Mouse (Mus musculus) lung, embryonic 16.5 days (tissue): ENCODE measurements around the gene Aktip. TPM values are rescaled to one million over a fixed set of nuclear protein-coding genes. Genes with fewer than 3 reads are reported as not detected.
A peak's percentile ranks its signal among the peaks of the same experiment; 100 is the strongest.

ENCODE experiments used
- ATAC-seq: fragments of 200-750 bp; cut with Nextera tagmentation; 2 replicates; pipeline ENCODE4 v1.8.0; 2017; ENCODE audit warnings: low read depth, mild to moderate bottlenecking, moderate library complexity
- H3K27ac ChIP-seq: fragments of 300-500 bp; sonication (generic); 2 replicates; pipeline ENCODE4 v1.5.1; 2014; ENCODE audit warnings: mild to moderate bottlenecking, control low read depth, low read length
- H3K27me3 ChIP-seq: fragments of 300-500 bp; sonication (generic); 2 replicates; pipeline ENCODE4 v1.6.1; 2014; ENCODE audit warnings: low read depth, low read length, mixed read lengths; ENCODE audit not compliant: control insufficient read depth, insufficient read depth
- H3K36me3 ChIP-seq: fragments of 300-500 bp; sonication (generic); 2 replicates; pipeline ENCODE4 v1.6.1; 2014; ENCODE audit warnings: low read length; ENCODE audit not compliant: control insufficient read depth, insufficient read depth
- H3K4me1 ChIP-seq: fragments of 300-500 bp; sonication (generic); replicated peaks from 2 replicates; pipeline ENCODE4 v1.6.1; 2014; ENCODE audit warnings: low read length, mixed read lengths; ENCODE audit not compliant: control insufficient read depth, insufficient read depth
- H3K4me2 ChIP-seq: fragments of 300-500 bp; sonication (generic); 2 replicates; pipeline ENCODE4 v1.6.1; 2014; ENCODE audit warnings: low read depth, low read length, control low read depth
- H3K4me3 ChIP-seq: fragments of 300-500 bp; sonication (generic); 2 replicates; pipeline ENCODE4 v1.5.1; 2014; ENCODE audit warnings: mild to moderate bottlenecking, low read length, control low read depth
- H3K9ac ChIP-seq: fragments of 300-500 bp; sonication (generic); 2 replicates; pipeline ENCODE4 v1.6.1; 2014; ENCODE audit warnings: low read length, control low read depth
- H3K9me3 ChIP-seq: fragments of 300-500 bp; sonication (generic); 2 replicates; pipeline ENCODE4 v1.6.1; 2016; ENCODE audit warnings: low read length; ENCODE audit not compliant: control insufficient read depth
- WGBS: fragments of 180-500 bp; shearing (Covaris S2); extraction: QIAGEN DNeasy Blood & Tissue Kit; methylation state at CpG from one replicate; pipeline ENCODE4 v1.1.7; 2014; 5-methylcytosine and 5-hydroxymethylcytosine counted together
- polyA plus RNA-seq: library from polyadenylated mRNA; unstranded; fragments of >200 nt; fragmentation: Nextera tagmentation; extraction: Ambion mirVana; gene quantifications from 2 replicates; pipeline ENCODE4 v1.2.1, GENCODE M21; 2015

The Aktip gene
- polyA plus RNA-seq, 1 experiment from 2014 or later = 76.9 TPM

DNA sequence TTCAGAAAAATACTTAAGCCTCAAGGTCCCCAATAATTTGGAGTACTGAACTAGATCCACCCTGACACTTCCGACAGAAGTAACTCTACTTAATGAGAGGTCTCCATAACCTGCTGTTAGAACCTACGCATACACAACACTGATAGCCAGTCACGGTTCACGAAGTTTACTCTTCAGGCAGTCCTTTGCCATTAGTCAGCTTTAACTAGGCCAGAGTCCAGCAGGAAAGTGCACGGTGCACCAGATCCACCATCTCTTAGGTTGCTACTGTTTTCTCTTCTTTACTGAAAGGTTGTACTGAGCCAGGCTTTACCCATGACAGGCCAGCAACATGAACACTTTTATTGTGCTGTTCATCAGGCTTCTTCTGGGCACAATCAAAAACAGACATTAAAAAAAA is 75.5 kb downstream of the Aktip start:
- H3K4me2 ChIP-seq = no peak overlapping the region
- no peak overlapping the region for H3K9ac ChIP-seq
- no peak overlapping the region for H3K27ac ChIP-seq
- no peaks in the 10 kb centered on the region for H3K4me1 ChIP-seq
- ATAC-seq = no peak
- no peaks in the 10 kb centered on the region for H3K27me3 ChIP-seq
- H3K9me3 ChIP-seq = no peaks in the 10 kb centered on the region
- WGBS = 89% methylated on average over 5 of the region's 5 CpGs
- no peak overlapping the region for H3K4me3 ChIP-seq
- H3K36me3 ChIP-seq = peaks cover 61% of the 10 kb centered on the region

DNA sequence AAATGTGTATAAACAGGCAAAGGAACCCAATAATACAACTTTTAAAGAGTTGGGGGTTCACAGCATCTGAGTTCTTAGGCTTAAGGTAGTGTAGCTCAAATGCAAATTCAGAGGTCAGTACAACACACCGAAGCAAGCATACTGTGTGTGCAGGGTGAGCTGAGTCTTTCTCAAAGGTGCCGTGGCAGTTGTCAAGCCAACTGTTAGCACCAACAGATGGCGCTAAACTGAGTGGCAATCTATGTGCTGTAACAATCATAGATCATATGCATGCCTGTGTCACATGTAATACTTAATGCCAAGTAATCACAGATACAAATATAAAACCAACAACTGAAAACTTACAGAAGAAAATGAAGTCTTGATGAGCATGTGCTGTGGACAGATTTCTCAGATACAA is 81.6 kb downstream of the Aktip start:
- Histone ChIP-seq H3K4me1 (no peaks in the 10 kb centered on the region), H3K9me3 (no peaks in the 10 kb centered on the region), H3K36me3 (peaks cover 45% of the 10 kb centered on the region), H3K27ac (no peak overlapping the region), H3K9ac (no peak overlapping the region), H3K4me2 (no peak overlapping the region), H3K27me3 (no peaks in the 10 kb centered on the region), H3K4me3 (no peak overlapping the region)
- ATAC-seq = no peak
- WGBS = 65% methylated on average over 3 of the region's 3 CpGs

GRCm38 (mm10) chr8:91117537-91117936 is 82.2 kb downstream of the Aktip start:
- Histone ChIP-seq H3K4me1 (no peaks in the 10 kb centered on the region), H3K36me3 (peaks cover 43% of the 10 kb centered on the region), H3K27ac (no peak overlapping the region), H3K4me2 (no peak overlapping the region), H3K27me3 (no peaks in the 10 kb centered on the region), H3K9ac (no peak overlapping the region), H3K4me3 (no peak overlapping the region), H3K9me3 (no peaks in the 10 kb centered on the region)
- WGBS = 88% methylated on average over 4 of the region's 4 CpGs
- no peak for ATAC-seq

DNA sequence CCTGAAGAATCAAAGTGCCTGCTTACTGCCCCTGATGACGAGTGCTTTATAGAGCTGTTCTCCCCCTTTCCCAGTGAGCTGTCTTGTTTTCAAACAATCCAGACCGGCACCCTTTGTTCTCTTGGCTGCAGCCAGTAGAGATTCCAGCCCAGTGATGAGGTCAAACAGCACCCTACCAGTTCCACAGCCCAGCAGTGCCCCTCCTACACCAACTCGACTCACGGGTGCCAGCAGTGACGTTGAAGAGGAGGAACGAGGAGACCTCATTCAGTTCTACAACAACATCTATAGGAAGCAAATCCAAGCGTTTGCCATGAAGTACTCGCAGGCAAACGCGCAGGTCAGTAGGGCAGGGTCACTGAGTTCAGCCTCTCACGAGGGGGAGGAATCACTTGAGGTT is 84.9 kb downstream of the Aktip start:
- H3K27me3 ChIP-seq = no peaks in the 10 kb centered on the region
- peaks cover 28% of the 10 kb centered on the region for H3K36me3 ChIP-seq
- no peak overlapping the region for H3K4me3 ChIP-seq
- no peak for ATAC-seq
- WGBS = 51% methylated on average over 11 of the region's 11 CpGs
- H3K4me1 ChIP-seq = no peaks in the 10 kb centered on the region
- H3K9me3 ChIP-seq = no peaks in the 10 kb centered on the region
- H3K9ac ChIP-seq = no peak overlapping the region
- H3K4me2 ChIP-seq = no peak overlapping the region
- H3K27ac ChIP-seq = no peak overlapping the region

- 86% methylated on average over 5 of the region's 5 CpGs for WGBS
- Histone ChIP-seq H3K4me3 (no peak overlapping the region), H3K4me2 (no peak overlapping the region), H3K9me3 (no peaks in the 10 kb centered on the region), H3K27ac (no peak overlapping the region), H3K9ac (no peak overlapping the region), H3K27me3 (no peaks in the 10 kb centered on the region), H3K36me3 (peaks cover 27% of the 10 kb centered on the region), H3K4me1 (no peaks in the 10 kb centered on the region)
- no peak for ATAC-seq
Observed at GRCm38 (mm10) chr8:91114428-91114827, 85.3 kb downstream of the Aktip start.

- no peak overlapping the region for H3K4me3 ChIP-seq
- H3K27ac ChIP-seq = no peak overlapping the region
- peaks cover 19% of the 10 kb centered on the region for H3K36me3 ChIP-seq
- no peak overlapping the region for H3K4me2 ChIP-seq
- H3K9ac ChIP-seq = no peak overlapping the region
- H3K9me3 ChIP-seq = no peaks in the 10 kb centered on the region
- WGBS = 89% methylated on average over 5 of the region's 5 CpGs
- H3K27me3 ChIP-seq = no peaks in the 10 kb centered on the region
- H3K4me1 ChIP-seq = no peaks in the 10 kb centered on the region
- ATAC-seq = no peak
Observed at GRCm38 (mm10) chr8:91111868-91112477, 87.8 kb downstream of the Aktip start.

GRCm38 (mm10) chr8:91106271-91106670 is 93.5 kb downstream of the Aktip start:
- no peaks in the 10 kb centered on the region for H3K27me3 ChIP-seq
- peaks cover 11% of the 10 kb centered on the region; the same call in 1 of the 2 replicates for H3K36me3 ChIP-seq
- ATAC-seq = peak; percentile 49; the same call in 1 of the 2 replicates
- peak overlapping the region; percentile 31 for H3K4me2 ChIP-seq
- 64% methylated on average over 12 of the region's 12 CpGs for WGBS
- no peak overlapping the region for H3K4me3 ChIP-seq
- H3K9me3 ChIP-seq = no peaks in the 10 kb centered on the region
- no peak overlapping the region for H3K9ac ChIP-seq
- peak overlapping the region; percentile 25; the same call in 1 of the 2 replicates for H3K27ac ChIP-seq
- H3K4me1 ChIP-seq = no peaks in the 10 kb centered on the region

DNA sequence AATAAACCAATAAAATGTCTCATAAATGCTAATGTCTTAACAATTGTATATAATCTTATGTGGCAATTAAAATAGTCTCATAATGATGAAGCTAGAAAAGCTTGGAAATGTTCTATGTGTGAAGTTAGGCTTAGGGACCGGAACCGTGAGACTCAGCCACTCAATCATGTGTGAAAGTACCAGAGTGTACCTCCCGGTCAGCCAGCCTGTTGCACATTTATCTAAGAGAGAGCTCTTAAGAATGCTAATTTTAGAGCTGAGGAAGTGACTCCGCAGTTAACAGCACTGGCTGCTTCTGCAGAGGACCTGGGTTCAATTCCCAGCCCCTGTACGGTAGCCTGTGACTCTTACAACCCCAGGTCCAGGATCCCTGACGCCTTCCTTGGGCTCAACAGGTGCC is 101.7 kb downstream of the Aktip start:
- Histone ChIP-seq H3K4me2 (no peak overlapping the region), H3K4me3 (no peak overlapping the region), H3K9ac (no peak overlapping the region), H3K4me1 (no peaks in the 10 kb centered on the region), H3K27ac (no peak overlapping the region), H3K9me3 (no peaks in the 10 kb centered on the region), H3K36me3 (peaks cover 23% of the 10 kb centered on the region), H3K27me3 (no peaks in the 10 kb centered on the region)
- ATAC-seq = no peak
- 80% methylated on average over 6 of the region's 6 CpGs for WGBS

DNA sequence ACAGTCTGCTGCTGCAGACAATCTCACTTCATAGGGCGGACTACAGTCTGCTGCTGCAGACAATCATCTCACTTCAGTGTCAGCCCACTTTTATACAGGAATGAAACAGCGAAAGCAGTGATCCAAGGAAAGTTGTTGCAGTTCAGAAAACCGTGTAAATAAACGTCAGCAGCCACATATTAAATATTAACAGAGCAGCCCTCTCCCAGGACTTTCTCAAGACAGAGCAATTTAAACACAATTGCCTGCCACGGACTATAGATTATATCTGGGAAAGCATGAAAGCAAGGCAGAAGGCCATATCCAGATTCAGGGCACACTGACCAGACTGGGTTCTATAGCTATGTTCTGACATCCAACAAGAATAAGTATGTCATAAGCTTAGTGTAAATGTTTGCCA is 105.6 kb downstream of the Aktip start:
- H3K27ac ChIP-seq = no peak overlapping the region
- ATAC-seq = no peak
- H3K36me3 ChIP-seq = peaks cover 26% of the 10 kb centered on the region
- H3K4me1 ChIP-seq = 0 out of 2 replicates have a peak, but pooled peaks cover 2% of the 10 kb centered on the region
- 60% methylated on average over 5 of the region's 5 CpGs for WGBS
- no peak overlapping the region for H3K9ac ChIP-seq
- no peak overlapping the region for H3K4me2 ChIP-seq
- no peaks in the 10 kb centered on the region for H3K9me3 ChIP-seq
- no peaks in the 10 kb centered on the region for H3K27me3 ChIP-seq
- H3K4me3 ChIP-seq = no peak overlapping the region

DNA sequence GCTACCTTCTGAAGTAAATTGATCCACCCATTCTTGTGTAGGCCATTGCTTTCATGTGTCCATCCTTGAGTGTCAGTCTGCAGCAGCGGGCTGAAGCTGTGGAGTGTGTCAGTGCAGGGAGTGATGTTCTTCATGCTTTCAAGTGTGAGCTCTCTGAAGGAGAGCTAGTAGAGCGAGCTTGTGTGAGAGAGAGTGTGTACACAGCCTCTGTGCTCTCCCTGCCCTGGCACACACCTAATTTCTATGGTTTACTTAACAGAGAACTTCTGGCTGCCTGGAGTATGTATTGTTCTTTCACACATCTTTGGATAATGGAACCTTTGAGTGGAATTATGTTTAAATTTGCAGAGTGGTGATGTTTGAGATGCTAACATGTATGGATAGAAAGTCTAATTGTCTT is 110.2 kb downstream of the Aktip start:
- H3K27ac ChIP-seq = peak overlapping the region; percentile 66; the same call in 1 of the 2 replicates
- H3K9ac ChIP-seq = no peak overlapping the region
- no peak overlapping the region for H3K4me2 ChIP-seq
- ATAC-seq = peak; percentile 71
- peaks cover 26% of the 10 kb centered on the region for H3K36me3 ChIP-seq
- H3K9me3 ChIP-seq = no peaks in the 10 kb centered on the region
- H3K4me1 ChIP-seq = 0 out of 2 replicates have a peak, but pooled peaks cover 2% of the 10 kb centered on the region
- H3K27me3 ChIP-seq = no peaks in the 10 kb centered on the region
- no peak overlapping the region for H3K4me3 ChIP-seq
- WGBS = 66% methylated on average over 2 of the region's 2 CpGs
